Mouse (Mus musculus): ENCODE results near the gene Cers6.

GRCm38 (mm10) chr2:68860391-68860790 lies 850 bp upstream of the Cers6 start:
- TF ChIP-seq CTCF (IDR thresholded peaks at IDR 0.05; ENCODE audit: low read depth) (no peak), EP300 (IDR thresholded peaks at IDR 0.05; ENCODE audit: low read depth) (no peak)

Measured in liver, embryonic 14.5 days (tissue).